Mouse (Mus musculus) limb, embryonic 14.5 days (tissue): ENCODE measurements around the gene Pstk. TPM values are rescaled to one million over a fixed set of nuclear protein-coding genes. Genes with fewer than 3 reads are reported as not detected.
A peak's percentile ranks its signal among the peaks of the same experiment; 100 is the strongest.

Experiments
- ATAC-seq: fragments of 200-750 bp; cut with Nextera tagmentation; 2 replicates; pipeline ENCODE4 v1.8.0; 2017; ENCODE audit warnings: low read depth, moderate number of reproducible peaks, moderate TSS enrichment; ENCODE audit not compliant: low FRiP score
- DNase-seq: peaks from one replicate; pipeline ENCODE4 v3.0.0-alpha.2; 2015; ENCODE audit warnings: low spot score
- H3K27ac ChIP-seq: fragments of 300-500 bp; sonication (generic); replicated peaks from 2 replicates; pipeline ENCODE4 v1.5.1; 2014; ENCODE audit warnings: low read depth, mild to moderate bottlenecking, low read length, moderate library complexity, mixed read lengths
- H3K27me3 ChIP-seq: fragments of 300-500 bp; sonication (generic); 2 replicates; pipeline ENCODE4 v1.6.1; 2014; ENCODE audit warnings: low read length, mixed read lengths; ENCODE audit not compliant: control insufficient read depth, insufficient read depth
- H3K36me3 ChIP-seq: fragments of 300-500 bp; sonication (generic); 2 replicates; pipeline ENCODE4 v1.6.1; 2014; ENCODE audit warnings: mild to moderate bottlenecking, low read length, moderate library complexity, mixed read lengths; ENCODE audit not compliant: control insufficient read depth, insufficient read depth
- H3K4me1 ChIP-seq: fragments of 300-500 bp; sonication (generic); 2 replicates; pipeline ENCODE4 v1.6.1; 2014; ENCODE audit warnings: antibody characterized with exemption, low read length, mixed read lengths; ENCODE audit not compliant: control insufficient read depth, insufficient read depth
- H3K4me2 ChIP-seq: fragments of 300-500 bp; sonication (generic); replicated peaks from 2 replicates; pipeline ENCODE4 v1.6.1; 2014; ENCODE audit warnings: low read depth, mild to moderate bottlenecking, low read length, moderate library complexity; ENCODE audit not compliant: severe bottlenecking
- H3K4me3 ChIP-seq: fragments of 300-500 bp; sonication (generic); replicated peaks from 2 replicates; pipeline ENCODE4 v1.5.1; 2014; ENCODE audit warnings: low read length
- H3K9ac ChIP-seq: fragments of 300-500 bp; sonication (generic); 2 replicates; pipeline ENCODE4 v1.6.1; 2014; ENCODE audit warnings: mild to moderate bottlenecking, low read depth, low read length, moderate library complexity; ENCODE audit not compliant: severe bottlenecking
- H3K9me3 ChIP-seq: fragments of 300-500 bp; sonication (generic); 2 replicates; pipeline ENCODE4 v1.6.1; 2016; ENCODE audit warnings: low read length; ENCODE audit not compliant: control insufficient read depth
- POLR2A ChIP-seq: fragments of 200-500 bp; IDR thresholded peaks from 2 replicates; pipeline ENCODE4 v1.8.0; 2012; ENCODE audit warnings: inconsistent platforms, mild to moderate bottlenecking, moderate library complexity, borderline replicate concordance; ENCODE audit not compliant: insufficient read depth, insufficient read length; ENCODE audit errors: extremely low read depth
- WGBS: fragments of 180-500 bp; shearing (Covaris S2); extraction: QIAGEN DNeasy Blood & Tissue Kit; methylation state at CpG from one replicate; pipeline ENCODE4 v1.1.7; 2014; 5-methylcytosine and 5-hydroxymethylcytosine counted together
- polyA plus RNA-seq, 2 experiments: library from polyadenylated mRNA; depleted of rRNA in 1 of 2; stranded (reverse) in 1 of 2; unstranded in 1 of 2; fragments of >200 nt; fragmentation: Nextera tagmentation in 1 of 2; extraction: Ambion mirVana in 1 of 2; gene quantifications; 2 replicates each; pipeline versions ENCODE4 v1.2.1 to v1.2.3; 2012 to 2014

The Pstk gene
- polyA plus RNA-seq, 2 experiments = 71.5 to 72.1 TPM

DNA sequence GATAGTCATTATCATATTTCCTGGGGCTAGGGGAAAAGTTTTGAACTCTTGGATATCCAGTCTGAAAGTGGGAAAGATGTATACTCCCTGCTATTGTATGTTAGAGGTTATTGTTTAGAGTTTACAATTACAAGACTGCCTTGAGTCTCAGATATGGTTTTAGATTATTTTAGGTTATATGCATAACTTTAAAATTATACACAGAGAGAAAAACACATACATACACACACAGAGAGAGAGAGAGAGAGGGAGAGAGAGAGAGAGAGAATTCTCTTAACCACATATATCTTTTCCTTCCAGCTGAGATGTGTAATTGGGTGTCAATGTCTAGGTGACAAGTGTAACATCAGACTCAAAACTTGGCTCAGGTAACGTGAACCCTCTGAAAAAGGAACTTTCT, 37.4 kb upstream of the Pstk start, which contains the start of gene Fam24a:
Fam24a (plus strand) TSS at position 301 of the 400 bp plus-strand sequence.
- Histone ChIP-seq H3K9ac (no peak within 1 kb of the TSS), H3K4me3 (no peak within 1 kb of the TSS), H3K4me1 (no peaks in the 10 kb centered on the region), H3K27ac (no peak within 1 kb of the TSS), H3K36me3 (no peaks in the 10 kb centered on the region), H3K9me3 (no peaks in the 10 kb centered on the region), H3K4me2 (no peak within 1 kb of the TSS), H3K27me3 (no peaks in the 10 kb centered on the region)
- DNase-seq (no peak), ATAC-seq (no peak)
- WGBS = 38% methylated on average over 1 of the region's 1 CpGs
- no peak for TF ChIP-seq POLR2A

DNA sequence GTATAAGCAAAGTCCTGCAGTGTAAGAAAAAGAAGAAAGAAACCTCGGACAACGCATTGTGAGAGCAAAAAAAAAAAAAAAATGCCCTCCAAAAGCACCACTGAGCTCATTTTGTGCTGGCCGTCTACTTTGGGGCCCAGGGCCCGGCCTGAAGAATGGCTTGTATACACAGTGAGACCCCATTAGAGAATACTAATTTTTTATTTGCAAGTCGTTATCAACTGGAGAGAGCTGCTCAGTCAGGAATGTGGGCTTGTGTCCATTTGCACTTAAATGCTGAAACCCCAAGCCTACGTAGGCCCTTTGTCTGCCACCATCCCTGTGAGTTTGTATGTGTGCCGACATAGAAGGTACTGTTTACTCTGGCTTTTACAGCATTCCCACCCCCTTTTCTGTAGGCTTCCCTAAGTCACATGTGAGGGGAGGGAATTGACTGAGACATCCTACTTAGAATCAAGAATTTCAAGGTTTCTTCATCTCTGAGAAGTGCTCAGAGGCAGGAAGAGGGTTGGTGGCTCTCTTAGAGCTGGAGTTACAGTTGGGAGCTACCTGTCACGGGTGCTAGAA, 33.4 kb upstream of the Pstk start:
- H3K36me3 ChIP-seq = peaks cover 18% of the 10 kb centered on the region
- ATAC-seq (no peak), DNase-seq (no peak)
- H3K27ac ChIP-seq = no peak overlapping the region
- H3K4me1 ChIP-seq = no peaks in the 10 kb centered on the region
- H3K9ac ChIP-seq = no peak overlapping the region
- no peak for TF ChIP-seq POLR2A
- no peaks in the 10 kb centered on the region for H3K9me3 ChIP-seq
- H3K4me3 ChIP-seq = no peak overlapping the region
- H3K4me2 ChIP-seq = no peak overlapping the region
- WGBS = 61% methylated on average over 8 of the region's 8 CpGs
- H3K27me3 ChIP-seq = no peaks in the 10 kb centered on the region

- no peak for TF ChIP-seq POLR2A
- Histone ChIP-seq H3K27ac (no peak overlapping the region), H3K4me2 (no peak overlapping the region), H3K9ac (no peak overlapping the region), H3K9me3 (no peaks in the 10 kb centered on the region), H3K4me1 (no peaks in the 10 kb centered on the region), H3K36me3 (peaks cover 71% of the 10 kb centered on the region), H3K4me3 (no peak overlapping the region), H3K27me3 (no peaks in the 10 kb centered on the region)
- DNase-seq = no peak
- no peak for ATAC-seq
- 72% methylated on average over 7 of the region's 7 CpGs for WGBS
Observed at GRCm38 (mm10) chr7:131345856-131346541, 24.9 kb upstream of the Pstk start.

- WGBS = 96% methylated on average over 13 of the region's 13 CpGs
- peaks cover 76% of the 10 kb centered on the region for H3K36me3 ChIP-seq
Observed at GRCm38 (mm10) chr7:131356105-131356504, 14.8 kb upstream of the Pstk start.

GRCm38 (mm10) chr7:131362269-131362614, 8.7 kb upstream of the Pstk start:
- Histone ChIP-seq H3K27me3 (no peaks in the 10 kb centered on the region), H3K9me3 (no peaks in the 10 kb centered on the region), H3K9ac (peak overlapping the region; percentile 89), H3K4me3 (peak overlapping the region; percentile 97), H3K36me3 (peaks cover 27% of the 10 kb centered on the region), H3K27ac (peak overlapping the region; percentile 83), H3K4me2 (peak overlapping the region; percentile 72), H3K4me1 (peaks cover 7% of the 10 kb centered on the region)
- DNase-seq (no peak), ATAC-seq (peak; percentile 76)
- no peak for TF ChIP-seq POLR2A
- WGBS = 1% methylated on average over 31 of the region's 35 CpGs

More at GRCm38 (mm10) chr7:131356105-131356504, 14.8 kb upstream of the Pstk start:
- no peak for ATAC-seq
- no peaks in the 10 kb centered on the region for H3K27me3 ChIP-seq
- H3K4me2 ChIP-seq = no peak overlapping the region
- TF ChIP-seq POLR2A = no peak
- H3K27ac ChIP-seq = no peak overlapping the region
- no peaks in the 10 kb centered on the region; the same call in 1 of the 2 replicates for H3K4me1 ChIP-seq
- no peak overlapping the region for H3K4me3 ChIP-seq
- H3K9me3 ChIP-seq = no peaks in the 10 kb centered on the region
- no peak overlapping the region for H3K9ac ChIP-seq
- DNase-seq = no peak
